Mouse (Mus musculus): Measurements from ENCODE around the gene Hes1. TPM values are rescaled to one million over a fixed set of nuclear protein-coding genes. Genes with fewer than 3 reads are reported as not detected.

Gene Hes1
- polyA plus RNA-seq, 1 experiment from 2014 or later: 29.1 TPM

GRCm38 (mm10) chr16:30070771-30071191 lies 6.6 kb downstream of the Hes1 start:
- Histone ChIP-seq H3K9me3 (replicated peaks; ENCODE audit: control insufficient read depth, low read length) (no peaks in the 10 kb centered on the region), H3K4me3 (ENCODE audit: low read depth, low read length) (peak overlapping the region; percentile 46), H3K4me1 (ENCODE audit: control insufficient read depth, insufficient read depth, low read length) (peaks cover 20% of the 10 kb centered on the region), H3K36me3 (ENCODE audit: control insufficient read depth, insufficient read depth, low read length) (no peaks in the 10 kb centered on the region), H3K4me2 (peak overlapping the region; percentile 64), H3K9ac (ENCODE audit: low read depth, low read length) (peak overlapping the region; percentile 70), H3K27ac (ENCODE audit: low read depth, low read length) (peak overlapping the region; percentile 90), H3K27me3 (ENCODE audit: control insufficient read depth, insufficient read depth, low read length) (0 out of 2 replicates have a peak, but pooled peaks cover 3% of the 10 kb centered on the region)
- peak; percentile 10; the same call in 1 of the 2 replicates for ATAC-seq (replicated peaks; ENCODE audit: insufficient number of reproducible peaks, low FRiP score, low TSS enrichment)
- 2% methylated on average over 12 of the region's 12 CpGs for WGBS (ENCODE audit: insufficient replicate concordance)

GRCm38 (mm10) chr16:30073317-30073716 lies 9.1 kb downstream of the Hes1 start:
- H3K9me3 ChIP-seq (replicated peaks; ENCODE audit: control insufficient read depth, low read length): no peaks in the 10 kb centered on the region
- no peak overlapping the region for H3K4me2 ChIP-seq
- no peak for ATAC-seq (replicated peaks; ENCODE audit: insufficient number of reproducible peaks, low FRiP score, low TSS enrichment)
- H3K36me3 ChIP-seq (ENCODE audit: control insufficient read depth, insufficient read depth, low read length): no peaks in the 10 kb centered on the region
- 93% methylated on average over 1 of the region's 1 CpGs for WGBS (ENCODE audit: insufficient replicate concordance)
- no peak overlapping the region for H3K9ac ChIP-seq (ENCODE audit: low read depth, low read length)
- 0 out of 2 replicates have a peak, but pooled peaks cover 3% of the 10 kb centered on the region for H3K27me3 ChIP-seq (ENCODE audit: control insufficient read depth, insufficient read depth, low read length)
- H3K4me1 ChIP-seq (ENCODE audit: control insufficient read depth, insufficient read depth, low read length): peaks cover 14% of the 10 kb centered on the region
- no peak overlapping the region for H3K4me3 ChIP-seq (ENCODE audit: low read depth, low read length)
- H3K27ac ChIP-seq (ENCODE audit: low read depth, low read length): no peak overlapping the region

- ATAC-seq (replicated peaks; ENCODE audit: insufficient number of reproducible peaks, low FRiP score, low TSS enrichment): no peak
- no peaks in the 10 kb centered on the region for H3K27me3 ChIP-seq (ENCODE audit: control insufficient read depth, insufficient read depth, low read length)
- H3K9me3 ChIP-seq (replicated peaks; ENCODE audit: control insufficient read depth, low read length): no peaks in the 10 kb centered on the region
- 50% methylated on average over 4 of the region's 4 CpGs for WGBS (ENCODE audit: insufficient replicate concordance)
- no peak overlapping the region for H3K9ac ChIP-seq (ENCODE audit: low read depth, low read length)
- no peak overlapping the region for H3K4me2 ChIP-seq
- H3K36me3 ChIP-seq (ENCODE audit: control insufficient read depth, insufficient read depth, low read length): no peaks in the 10 kb centered on the region
- H3K27ac ChIP-seq (ENCODE audit: low read depth, low read length): no peak overlapping the region
- no peaks in the 10 kb centered on the region for H3K4me1 ChIP-seq (ENCODE audit: control insufficient read depth, insufficient read depth, low read length)
- no peak overlapping the region for H3K4me3 ChIP-seq (ENCODE audit: low read depth, low read length)
These were observed 17.3 kb downstream of the Hes1 start for GRCm38 (mm10) chr16:30081498-30081897.

GRCm38 (mm10) chr16:30081980-30082379 lies 17.8 kb downstream of the Hes1 start:
- Histone ChIP-seq H3K4me2 (no peak overlapping the region), H3K27me3 (ENCODE audit: control insufficient read depth, insufficient read depth, low read length) (no peaks in the 10 kb centered on the region), H3K4me1 (ENCODE audit: control insufficient read depth, insufficient read depth, low read length) (no peaks in the 10 kb centered on the region), H3K9ac (ENCODE audit: low read depth, low read length) (no peak overlapping the region), H3K27ac (ENCODE audit: low read depth, low read length) (no peak overlapping the region), H3K36me3 (ENCODE audit: control insufficient read depth, insufficient read depth, low read length) (no peaks in the 10 kb centered on the region), H3K4me3 (ENCODE audit: low read depth, low read length) (no peak overlapping the region), H3K9me3 (replicated peaks; ENCODE audit: control insufficient read depth, low read length) (no peaks in the 10 kb centered on the region)
- no peak for ATAC-seq (replicated peaks; ENCODE audit: insufficient number of reproducible peaks, low FRiP score, low TSS enrichment)
- WGBS (ENCODE audit: insufficient replicate concordance): 75% methylated on average over 4 of the region's 4 CpGs

- 88% methylated on average over 8 of the region's 8 CpGs for WGBS (ENCODE audit: insufficient replicate concordance)
- no peak for ATAC-seq (replicated peaks; ENCODE audit: insufficient number of reproducible peaks, low FRiP score, low TSS enrichment)
- Histone ChIP-seq H3K4me1 (ENCODE audit: control insufficient read depth, insufficient read depth, low read length) (no peaks in the 10 kb centered on the region), H3K4me2 (no peak overlapping the region), H3K27ac (ENCODE audit: low read depth, low read length) (no peak overlapping the region), H3K9me3 (replicated peaks; ENCODE audit: control insufficient read depth, low read length) (no peaks in the 10 kb centered on the region), H3K4me3 (ENCODE audit: low read depth, low read length) (no peak overlapping the region), H3K27me3 (ENCODE audit: control insufficient read depth, insufficient read depth, low read length) (no peaks in the 10 kb centered on the region), H3K9ac (ENCODE audit: low read depth, low read length) (no peak overlapping the region), H3K36me3 (ENCODE audit: control insufficient read depth, insufficient read depth, low read length) (no peaks in the 10 kb centered on the region)
These were observed 18.8 kb downstream of the Hes1 start for GRCm38 (mm10) chr16:30082965-30083364.

- 60% methylated on average over 3 of the region's 3 CpGs for WGBS (ENCODE audit: insufficient replicate concordance)
- H3K4me1 ChIP-seq (ENCODE audit: control insufficient read depth, insufficient read depth, low read length): no peaks in the 10 kb centered on the region
These were observed 19.4 kb downstream of the Hes1 start for GRCm38 (mm10) chr16:30083536-30083935.

GRCm38 (mm10) chr16:30088646-30089045 lies 24.5 kb downstream of the Hes1 start:
- no peak overlapping the region for H3K9ac ChIP-seq (ENCODE audit: low read depth, low read length)
- 83% methylated on average over 5 of the region's 5 CpGs for WGBS (ENCODE audit: insufficient replicate concordance)
- no peak overlapping the region for H3K4me3 ChIP-seq (ENCODE audit: low read depth, low read length)
- no peaks in the 10 kb centered on the region for H3K36me3 ChIP-seq (ENCODE audit: control insufficient read depth, insufficient read depth, low read length)
- no peaks in the 10 kb centered on the region; the same call in 1 of the 2 replicates for H3K27me3 ChIP-seq (ENCODE audit: control insufficient read depth, insufficient read depth, low read length)
- no peak overlapping the region for H3K27ac ChIP-seq (ENCODE audit: low read depth, low read length)
- H3K4me1 ChIP-seq (ENCODE audit: control insufficient read depth, insufficient read depth, low read length): no peaks in the 10 kb centered on the region
- no peak for ATAC-seq (replicated peaks; ENCODE audit: insufficient number of reproducible peaks, low FRiP score, low TSS enrichment)
- no peak overlapping the region for H3K4me2 ChIP-seq
- H3K9me3 ChIP-seq (replicated peaks; ENCODE audit: control insufficient read depth, low read length): no peaks in the 10 kb centered on the region

More at GRCm38 (mm10) chr16:30083536-30083935, 19.4 kb downstream of the Hes1 start:
- Histone ChIP-seq H3K27me3 (ENCODE audit: control insufficient read depth, insufficient read depth, low read length) (no peaks in the 10 kb centered on the region), H3K4me2 (no peak overlapping the region), H3K9me3 (replicated peaks; ENCODE audit: control insufficient read depth, low read length) (no peaks in the 10 kb centered on the region), H3K27ac (ENCODE audit: low read depth, low read length) (no peak overlapping the region), H3K4me3 (ENCODE audit: low read depth, low read length) (no peak overlapping the region), H3K36me3 (ENCODE audit: control insufficient read depth, insufficient read depth, low read length) (no peaks in the 10 kb centered on the region), H3K9ac (ENCODE audit: low read depth, low read length) (no peak overlapping the region)
- no peak for ATAC-seq (replicated peaks; ENCODE audit: insufficient number of reproducible peaks, low FRiP score, low TSS enrichment)

GRCm38 (mm10) chr16:30090200-30090865 lies 26.1 kb downstream of the Hes1 start:
- no peaks in the 10 kb centered on the region; the same call in 1 of the 2 replicates for H3K27me3 ChIP-seq (ENCODE audit: control insufficient read depth, insufficient read depth, low read length)
- no peak overlapping the region for H3K9ac ChIP-seq (ENCODE audit: low read depth, low read length)
- no peak overlapping the region for H3K4me2 ChIP-seq
- 79% methylated on average over 9 of the region's 9 CpGs for WGBS (ENCODE audit: insufficient replicate concordance)
- no peaks in the 10 kb centered on the region for H3K9me3 ChIP-seq (replicated peaks; ENCODE audit: control insufficient read depth, low read length)
- no peak for ATAC-seq (replicated peaks; ENCODE audit: insufficient number of reproducible peaks, low FRiP score, low TSS enrichment)
- no peaks in the 10 kb centered on the region for H3K36me3 ChIP-seq (ENCODE audit: control insufficient read depth, insufficient read depth, low read length)
- H3K4me1 ChIP-seq (ENCODE audit: control insufficient read depth, insufficient read depth, low read length): no peaks in the 10 kb centered on the region
- H3K27ac ChIP-seq (ENCODE audit: low read depth, low read length): no peak overlapping the region
- H3K4me3 ChIP-seq (ENCODE audit: low read depth, low read length): no peak overlapping the region

- Histone ChIP-seq H3K4me2 (no peak overlapping the region), H3K27me3 (ENCODE audit: control insufficient read depth, insufficient read depth, low read length) (no peaks in the 10 kb centered on the region), H3K4me1 (ENCODE audit: control insufficient read depth, insufficient read depth, low read length) (0 out of 2 replicates have a peak, but pooled peaks cover 7% of the 10 kb centered on the region), H3K4me3 (ENCODE audit: low read depth, low read length) (no peak overlapping the region), H3K9me3 (replicated peaks; ENCODE audit: control insufficient read depth, low read length) (no peaks in the 10 kb centered on the region), H3K9ac (ENCODE audit: low read depth, low read length) (no peak overlapping the region), H3K27ac (ENCODE audit: low read depth, low read length) (no peak overlapping the region), H3K36me3 (ENCODE audit: control insufficient read depth, insufficient read depth, low read length) (no peaks in the 10 kb centered on the region)
- 69% methylated on average over 3 of the region's 3 CpGs for WGBS (ENCODE audit: insufficient replicate concordance)
- ATAC-seq (replicated peaks; ENCODE audit: insufficient number of reproducible peaks, low FRiP score, low TSS enrichment): no peak
These were observed 31.9 kb downstream of the Hes1 start for GRCm38 (mm10) chr16:30096050-30096449.
